Mouse (Mus musculus) ES-Bruce4 (cell line): ENCODE results near the gene Bud13.

Experiments
- CTCF ChIP-seq: IDR thresholded peaks from one replicate; pipeline ENCODE4 v1.8.1; 2011; ENCODE audit warnings: low read depth, low read length
- POLR2A ChIP-seq: IDR thresholded peaks from one replicate; pipeline ENCODE4 v1.8.1; 2011; ENCODE audit warnings: low read length; ENCODE audit not compliant: insufficient read depth

DNA sequence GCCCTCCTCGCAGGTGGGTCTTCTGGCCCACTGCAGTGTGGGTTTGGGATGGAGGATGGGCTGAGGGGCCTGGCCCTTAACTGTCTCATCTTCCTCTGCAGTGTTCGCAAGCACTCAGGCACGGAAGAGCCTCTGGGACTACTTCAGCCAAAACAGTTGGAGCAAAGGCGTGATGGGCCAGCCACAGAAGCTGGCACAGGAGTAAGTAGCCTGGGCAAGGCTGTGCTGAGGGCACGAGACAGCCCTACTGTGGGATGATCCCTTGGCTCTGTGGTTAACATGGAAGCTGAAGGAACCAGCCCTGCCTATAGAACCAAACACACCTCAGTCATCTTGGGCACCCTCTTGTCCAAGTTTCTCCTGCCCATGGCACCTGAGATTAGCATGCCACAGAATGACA is 13.7 kb upstream of the Bud13 start:
- TF ChIP-seq CTCF (no peak), POLR2A (no peak)
